Mouse (Mus musculus) right cerebral cortex, postnatal 25 days (tissue): ENCODE data around the gene Ass1.

Experiments
- DNase-seq: peaks from one replicate; pipeline ENCODE4 v3.0.0; 2022

Gene Ass1

DNA sequence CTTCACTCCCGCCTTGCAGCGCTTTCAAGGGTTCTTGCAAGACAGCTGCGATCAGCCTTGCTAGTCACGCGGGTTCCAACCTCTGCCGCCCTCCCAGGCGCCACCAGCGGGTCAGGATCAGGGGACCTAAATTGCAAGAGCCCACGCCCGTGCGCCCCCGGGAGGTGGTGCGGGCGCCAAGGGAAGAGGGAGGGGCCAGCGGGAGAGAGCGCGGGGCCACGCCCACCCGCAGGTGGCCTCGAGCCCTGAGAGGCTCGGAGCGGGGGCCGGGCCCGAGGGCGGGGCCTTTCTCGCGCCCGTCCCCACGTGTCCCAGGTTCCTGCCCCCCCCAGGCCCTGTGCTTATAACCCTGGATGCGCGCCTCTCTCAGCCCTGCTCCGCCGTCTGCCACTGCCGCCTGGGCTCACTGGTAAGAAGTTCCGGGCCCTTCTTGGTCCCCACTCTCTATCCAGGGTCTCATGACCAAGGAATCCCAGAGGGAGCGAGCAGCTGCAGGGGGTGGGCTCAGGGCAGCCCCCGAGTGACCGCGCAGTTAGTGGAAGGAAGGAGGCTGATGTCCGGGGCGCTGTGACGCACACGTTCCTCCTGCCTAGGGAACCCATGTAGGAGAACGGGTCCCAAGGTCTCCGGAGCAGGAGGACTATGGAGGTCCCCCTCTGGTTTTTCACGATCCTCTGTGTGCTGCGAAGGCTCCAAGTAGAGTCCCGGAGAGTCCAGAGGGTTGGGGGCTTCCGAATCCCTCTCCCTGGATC is at the start of gene Ass1:
Gene Ass1, plus strand, starts transcription at position 277 of the 752 bp plus-strand sequence.
- peak; percentile 60 for DNase-seq

GRCm38 (mm10) chr2:31420914-31421313 is 49.1 kb upstream of the Ass1 start:
- DNase-seq, result no peak

GRCm38 (mm10) chr2:31422576-31422975 is 47.4 kb upstream of the Ass1 start:
- no peak for DNase-seq

- no peak for DNase-seq
Measured at GRCm38 (mm10) chr2:31431477-31431876, 38.5 kb upstream of the Ass1 start.

- DNase-seq, result no peak
Measured at GRCm38 (mm10) chr2:31434746-31435145, 35.3 kb upstream of the Ass1 start.

DNA sequence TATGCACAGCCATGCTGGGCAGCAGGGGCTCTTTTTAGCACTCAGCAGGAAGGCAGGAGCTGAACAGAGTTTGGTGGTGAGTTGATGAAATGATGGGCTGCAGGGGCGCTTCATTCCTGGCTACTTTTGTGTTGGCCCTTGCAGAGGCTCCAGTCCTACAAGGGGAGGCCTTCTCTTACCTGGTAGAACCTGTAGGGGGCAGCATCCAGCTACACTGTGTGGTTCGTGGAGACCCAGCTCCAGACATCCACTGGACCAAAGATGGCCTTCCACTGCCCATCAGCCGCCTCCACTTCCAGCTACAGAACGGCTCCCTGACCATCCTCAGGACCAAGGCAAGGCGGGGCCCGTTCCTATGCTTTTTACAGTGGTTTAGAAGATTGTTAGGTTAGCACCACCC is 34.4 kb upstream of the Ass1 start:
- no peak for DNase-seq

DNA sequence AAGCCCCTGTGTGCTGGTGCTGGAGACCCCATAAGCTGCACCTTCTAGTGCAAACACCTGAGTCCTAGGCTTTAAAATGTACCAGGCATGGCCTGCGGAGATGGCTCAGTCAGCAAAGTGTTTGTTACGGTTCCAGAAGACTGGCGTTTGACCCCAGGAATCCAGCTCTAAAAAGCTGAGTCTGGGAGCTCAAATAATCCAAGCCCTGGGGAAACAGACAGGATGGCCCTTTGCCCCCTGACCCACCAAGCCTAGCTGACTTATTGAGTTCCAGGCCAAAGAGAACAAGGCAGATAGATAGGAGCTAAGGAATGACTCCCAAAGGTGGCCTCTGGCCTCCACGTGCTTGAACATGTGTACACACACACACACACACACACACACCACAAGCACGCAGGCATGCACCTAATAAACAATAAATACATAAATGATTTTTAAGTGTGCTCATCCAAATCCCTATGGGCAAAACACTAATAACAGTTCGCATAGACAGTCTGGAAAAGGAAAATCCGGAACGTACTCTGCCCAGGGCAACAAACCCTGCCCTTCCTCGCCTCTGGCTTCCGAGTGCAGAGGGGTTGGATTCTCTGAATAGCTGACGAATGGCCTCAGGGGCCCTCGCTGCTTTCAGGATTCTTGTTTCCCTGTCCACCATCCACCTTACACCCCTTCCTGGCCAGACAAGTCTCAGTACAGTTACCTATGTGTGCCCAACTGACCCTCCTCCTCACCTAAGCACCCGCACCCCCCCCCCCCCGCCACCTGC is 32.3 kb upstream of the Ass1 start:
- no peak for DNase-seq

GRCm38 (mm10) chr2:31439576-31439975 is 30.4 kb upstream of the Ass1 start:
- no peak for DNase-seq

GRCm38 (mm10) chr2:31442480-31443160 is 27.4 kb upstream of the Ass1 start:
- peak; percentile 35 for DNase-seq

GRCm38 (mm10) chr2:31446036-31446435 is 24.0 kb upstream of the Ass1 start:
- DNase-seq, result no peak

DNA sequence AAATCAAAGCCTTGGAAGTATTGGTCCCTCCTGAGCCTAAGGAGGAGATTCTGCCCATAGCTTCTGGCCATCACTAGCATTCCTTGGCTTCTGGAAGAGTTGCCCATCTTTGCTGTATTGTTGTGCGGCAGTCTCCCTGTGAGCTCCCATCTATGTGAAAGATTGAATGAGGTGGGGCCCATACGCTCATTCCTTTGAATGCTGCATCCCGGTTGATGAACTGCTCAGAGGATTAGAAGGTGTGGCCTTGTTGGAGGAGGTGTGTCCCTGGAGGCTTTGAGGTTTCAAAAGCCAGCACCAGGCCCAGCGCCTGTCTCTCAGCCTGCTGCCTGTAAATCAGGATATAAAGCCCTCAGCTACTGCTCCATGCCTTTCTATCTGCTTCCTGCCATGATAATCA is 23.6 kb upstream of the Ass1 start:
- no peak for DNase-seq

DNA sequence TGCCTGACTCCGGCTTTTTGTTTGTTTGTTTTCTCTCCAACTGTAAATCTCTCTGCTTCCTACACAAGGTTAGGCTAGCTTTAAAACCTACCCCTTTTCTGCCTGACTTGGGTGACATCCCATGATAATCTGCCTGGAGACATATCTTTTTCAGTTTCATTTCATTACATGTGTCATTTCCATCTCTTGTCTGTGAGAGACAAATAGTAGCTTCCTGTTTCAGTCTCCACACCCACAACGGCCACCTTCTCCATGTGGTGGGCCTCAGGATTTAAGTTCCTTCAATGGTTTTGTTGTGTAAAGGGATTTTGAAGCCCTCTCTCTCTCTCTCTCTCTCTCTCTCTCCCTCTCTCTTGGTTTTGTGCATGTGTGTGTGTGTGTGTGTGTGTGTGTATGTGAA is 22.5 kb upstream of the Ass1 start:
- DNase-seq, result no peak

- DNase-seq, result no peak
Measured at GRCm38 (mm10) chr2:31448756-31449440, 21.1 kb upstream of the Ass1 start.

GRCm38 (mm10) chr2:31449441-31449815 is 20.6 kb upstream of the Ass1 start:
- peak; percentile 51 for DNase-seq

DNA sequence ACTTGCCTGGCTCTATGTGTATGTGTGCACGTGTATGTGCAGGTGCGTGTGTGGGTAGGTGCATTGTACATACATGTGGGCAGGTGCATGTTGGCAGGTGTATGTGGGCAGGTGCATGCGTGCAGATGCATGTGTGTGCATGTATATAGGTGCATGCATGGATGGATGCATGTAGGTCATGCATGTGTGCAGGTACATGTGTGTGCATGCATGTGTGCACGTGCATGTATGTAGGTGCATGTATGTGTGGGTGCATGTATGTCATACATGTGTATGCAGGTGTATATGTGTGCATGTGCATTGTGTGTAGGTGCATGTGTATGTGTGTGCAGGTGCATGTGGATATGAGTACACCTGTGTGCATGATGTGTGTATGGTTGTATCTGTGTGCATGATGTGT is 20.1 kb upstream of the Ass1 start:
- DNase-seq, result no peak

- no peak for DNase-seq
Measured at GRCm38 (mm10) chr2:31450661-31451060, 19.3 kb upstream of the Ass1 start.

DNA sequence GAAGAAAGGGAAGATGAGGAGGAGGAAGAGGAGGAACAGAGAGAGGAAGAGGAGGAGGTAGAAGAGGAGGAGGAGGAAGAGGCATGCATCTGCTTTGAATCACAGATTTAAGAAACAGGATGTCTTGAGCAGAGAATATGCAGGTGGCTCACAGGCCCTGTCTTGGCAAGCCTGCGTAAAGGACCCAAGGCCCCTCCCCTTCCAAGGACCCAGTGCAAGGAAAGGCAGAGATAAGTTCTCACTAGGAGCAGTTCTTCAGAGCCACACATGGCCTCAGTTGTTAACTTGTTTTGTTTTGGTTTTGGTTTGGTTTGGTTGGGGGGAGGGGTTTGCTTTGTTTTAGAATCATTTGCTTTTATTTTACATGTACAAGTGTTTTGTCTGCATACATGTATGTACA is 18.5 kb upstream of the Ass1 start:
- no peak for DNase-seq

- DNase-seq, result no peak
Measured at GRCm38 (mm10) chr2:31453011-31453410, 17.0 kb upstream of the Ass1 start.

- no peak for DNase-seq
Measured at GRCm38 (mm10) chr2:31453559-31454177, 16.3 kb upstream of the Ass1 start.

GRCm38 (mm10) chr2:31454280-31454679 is 15.7 kb upstream of the Ass1 start:
- DNase-seq, result no peak

GRCm38 (mm10) chr2:31455418-31455817 is 14.6 kb upstream of the Ass1 start:
- DNase-seq, result no peak

DNA sequence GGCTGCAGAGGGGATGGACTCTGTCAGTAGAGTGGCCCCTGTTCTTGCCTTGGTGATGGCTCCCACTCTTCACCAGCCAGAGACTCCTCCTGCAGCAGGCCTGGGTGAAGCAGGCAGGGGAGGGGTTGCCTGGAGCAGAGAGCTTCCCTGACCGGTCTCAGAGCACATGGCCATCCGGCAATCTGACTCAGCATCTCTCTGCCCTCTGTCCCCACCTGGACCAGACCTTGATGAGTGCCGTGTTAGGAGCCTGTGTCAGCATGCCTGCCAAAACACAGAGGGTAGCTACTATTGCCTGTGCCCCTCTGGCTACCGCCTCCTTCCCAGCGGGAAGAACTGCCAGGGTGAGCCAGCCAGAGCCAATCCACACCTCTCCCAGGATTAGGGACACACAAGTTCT is 11.5 kb upstream of the Ass1 start:
- no peak for DNase-seq
